Mouse (Mus musculus) hindbrain, embryonic 15.5 days (tissue): Measurements from ENCODE around the gene Tfap2a. TPM values are rescaled to one million over a fixed set of nuclear protein-coding genes. Genes with fewer than 3 reads are reported as not detected.

ENCODE experiments used
- ATAC-seq: fragments of 200-750 bp; cut with Nextera tagmentation; 2 replicates; pipeline ENCODE4 v1.8.0; 2017; ENCODE audit warnings: low read depth, moderate number of reproducible peaks, moderate TSS enrichment; ENCODE audit not compliant: low FRiP score
- H3K27ac ChIP-seq: fragments of 300-500 bp; sonication (generic); replicated peaks from 2 replicates; pipeline ENCODE4 v1.5.1; 2015; ENCODE audit warnings: mild to moderate bottlenecking, inconsistent platforms
- H3K27me3 ChIP-seq: fragments of 300-500 bp; sonication (generic); 2 replicates; pipeline ENCODE4 v1.6.1; 2015; ENCODE audit warnings: control low read depth, inconsistent platforms
- H3K36me3 ChIP-seq: fragments of 300-500 bp; sonication (generic); 2 replicates; pipeline ENCODE4 v1.6.1; 2015; ENCODE audit warnings: control low read depth, inconsistent platforms
- H3K4me1 ChIP-seq: fragments of 300-500 bp; sonication (generic); replicated peaks from 2 replicates; pipeline ENCODE4 v1.6.1; 2015; ENCODE audit warnings: control low read depth, inconsistent platforms
- H3K4me2 ChIP-seq: fragments of 300-500 bp; sonication (generic); 2 replicates; pipeline ENCODE4 v1.6.1; 2015; ENCODE audit warnings: moderate library complexity, mild to moderate bottlenecking, inconsistent platforms
- H3K4me3 ChIP-seq: fragments of 300-500 bp; sonication (generic); 2 replicates; pipeline ENCODE4 v1.5.1; 2015; ENCODE audit warnings: mild to moderate bottlenecking, inconsistent platforms
- H3K9ac ChIP-seq: fragments of 300-500 bp; sonication (generic); 2 replicates; pipeline ENCODE4 v1.6.1; 2015; ENCODE audit warnings: inconsistent platforms
- H3K9me3 ChIP-seq: fragments of 300-500 bp; sonication (generic); 2 replicates; pipeline ENCODE4 v1.6.1; 2016; ENCODE audit warnings: control low read depth, inconsistent platforms
- WGBS: fragments of 180-500 bp; shearing (Covaris S2); methylation state at CpG from one replicate; pipeline ENCODE4 v1.1.7; 2015; 5-methylcytosine and 5-hydroxymethylcytosine counted together
- polyA plus RNA-seq: library from polyadenylated mRNA; unstranded; fragments of >200 nt; fragmentation: Nextera tagmentation; extraction: Ambion mirVana; gene quantifications from 2 replicates; pipeline ENCODE4 v1.2.1, GENCODE M21; 2015

Gene Tfap2a
- polyA plus RNA-seq, 1 experiment from 2014 or later, result 11.5 TPM

GRCm38 (mm10) chr13:40709321-40710061 is 28.7 kb downstream of the Tfap2a start:
- no peaks in the 10 kb centered on the region for H3K9me3 ChIP-seq
- H3K36me3 ChIP-seq, result no peaks in the 10 kb centered on the region
- no peak overlapping the region for H3K4me3 ChIP-seq
- WGBS, result 3% methylated on average over 21 of the region's 21 CpGs
- no peak overlapping the region for H3K9ac ChIP-seq
- H3K27me3 ChIP-seq, result peaks cover 80% of the 10 kb centered on the region
- peak overlapping the region; percentile 43 for H3K4me2 ChIP-seq
- H3K27ac ChIP-seq, result no peak overlapping the region
- ATAC-seq, result no peak
- peaks cover 13% of the 10 kb centered on the region; the same call in 1 of the 2 replicates for H3K4me1 ChIP-seq

GRCm38 (mm10) chr13:40708913-40709312 is 29.3 kb downstream of the Tfap2a start:
- Histone ChIP-seq H3K4me1 (peaks cover 17% of the 10 kb centered on the region), H3K27me3 (peaks cover 77% of the 10 kb centered on the region)

DNA sequence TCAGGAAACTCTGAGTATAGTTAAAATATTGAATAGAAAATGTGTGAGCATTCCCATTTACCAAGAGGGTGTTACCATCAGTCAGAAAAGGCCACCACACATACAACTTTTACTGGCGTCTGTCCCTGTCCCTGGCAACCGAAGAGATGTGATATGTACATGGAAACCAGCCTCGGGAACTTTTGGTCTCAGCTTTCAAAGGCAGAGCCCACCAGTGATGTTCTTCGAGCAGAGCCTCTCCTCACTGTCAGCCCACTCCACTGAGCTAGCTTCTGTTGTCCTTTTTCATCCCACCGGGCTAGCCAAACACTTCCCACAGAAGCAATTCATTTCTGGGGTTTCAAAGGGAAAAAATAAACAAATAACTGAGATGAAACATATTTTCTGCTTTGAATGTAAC is 29.9 kb downstream of the Tfap2a start:
- no peak overlapping the region for H3K4me3 ChIP-seq
- no peak for ATAC-seq
- H3K4me2 ChIP-seq, result no peak overlapping the region
- H3K9ac ChIP-seq, result no peak overlapping the region
- H3K27ac ChIP-seq, result no peak overlapping the region
- WGBS, result 7% methylated on average over 5 of the region's 5 CpGs
- no peaks in the 10 kb centered on the region for H3K36me3 ChIP-seq
- no peaks in the 10 kb centered on the region for H3K9me3 ChIP-seq
- peaks cover 77% of the 10 kb centered on the region for H3K27me3 ChIP-seq
- H3K4me1 ChIP-seq, result peaks cover 21% of the 10 kb centered on the region

More at GRCm38 (mm10) chr13:40708913-40709312, 29.3 kb downstream of the Tfap2a start:
- Histone ChIP-seq H3K27ac (no peak overlapping the region), H3K36me3 (no peaks in the 10 kb centered on the region), H3K9ac (no peak overlapping the region), H3K9me3 (no peaks in the 10 kb centered on the region), H3K4me2 (peak overlapping the region; percentile 43), H3K4me3 (peak overlapping the region; percentile 7; the same call in 1 of the 2 replicates)
- peak; percentile 40; the same call in 1 of the 2 replicates for ATAC-seq
- under 1% methylated on average over 26 of the region's 26 CpGs for WGBS

DNA sequence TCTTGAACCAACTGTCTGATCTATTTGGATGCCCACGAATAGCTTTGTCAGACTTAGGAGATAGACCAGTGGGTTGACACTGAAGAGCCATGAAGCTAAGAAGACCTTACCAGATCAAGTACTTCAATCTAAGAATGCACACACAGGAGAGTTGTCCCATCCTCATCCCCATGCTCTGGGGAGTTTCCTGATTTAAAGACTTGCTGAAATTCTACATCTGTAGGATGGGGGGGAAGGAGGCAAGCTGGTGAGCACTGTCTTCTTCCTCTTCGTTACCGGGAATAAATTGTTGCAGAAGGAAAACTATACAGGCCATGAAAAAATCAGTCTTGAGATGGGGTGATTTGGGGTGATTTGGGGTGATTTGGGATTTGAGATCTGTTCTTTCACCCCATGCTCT is 30.5 kb downstream of the Tfap2a start:
- Histone ChIP-seq H3K36me3 (no peaks in the 10 kb centered on the region), H3K4me1 (peaks cover 27% of the 10 kb centered on the region), H3K27me3 (peaks cover 78% of the 10 kb centered on the region), H3K9me3 (no peaks in the 10 kb centered on the region), H3K27ac (no peak overlapping the region), H3K9ac (no peak overlapping the region), H3K4me3 (no peak overlapping the region), H3K4me2 (no peak overlapping the region)
- 9% methylated on average over 3 of the region's 3 CpGs for WGBS
- no peak for ATAC-seq

- 11% methylated on average over 5 of the region's 5 CpGs for WGBS
- Histone ChIP-seq H3K4me3 (no peak overlapping the region), H3K27me3 (peaks cover 78% of the 10 kb centered on the region), H3K9me3 (no peaks in the 10 kb centered on the region), H3K4me1 (peaks cover 29% of the 10 kb centered on the region), H3K4me2 (no peak overlapping the region), H3K36me3 (no peaks in the 10 kb centered on the region), H3K9ac (no peak overlapping the region), H3K27ac (no peak overlapping the region)
- ATAC-seq, result no peak
Observed at GRCm38 (mm10) chr13:40706612-40707011, 31.6 kb downstream of the Tfap2a start.

- no peak overlapping the region for H3K4me2 ChIP-seq
- ATAC-seq, result no peak
- no peak overlapping the region for H3K4me3 ChIP-seq
- H3K27me3 ChIP-seq, result peaks cover 78% of the 10 kb centered on the region
- H3K4me1 ChIP-seq, result peaks cover 29% of the 10 kb centered on the region
- H3K27ac ChIP-seq, result no peak overlapping the region
- no peak overlapping the region for H3K9ac ChIP-seq
- no peaks in the 10 kb centered on the region for H3K36me3 ChIP-seq
- no peaks in the 10 kb centered on the region for H3K9me3 ChIP-seq
- 16% methylated on average over 4 of the region's 4 CpGs for WGBS
Observed at GRCm38 (mm10) chr13:40705821-40706425, 32.3 kb downstream of the Tfap2a start.

DNA sequence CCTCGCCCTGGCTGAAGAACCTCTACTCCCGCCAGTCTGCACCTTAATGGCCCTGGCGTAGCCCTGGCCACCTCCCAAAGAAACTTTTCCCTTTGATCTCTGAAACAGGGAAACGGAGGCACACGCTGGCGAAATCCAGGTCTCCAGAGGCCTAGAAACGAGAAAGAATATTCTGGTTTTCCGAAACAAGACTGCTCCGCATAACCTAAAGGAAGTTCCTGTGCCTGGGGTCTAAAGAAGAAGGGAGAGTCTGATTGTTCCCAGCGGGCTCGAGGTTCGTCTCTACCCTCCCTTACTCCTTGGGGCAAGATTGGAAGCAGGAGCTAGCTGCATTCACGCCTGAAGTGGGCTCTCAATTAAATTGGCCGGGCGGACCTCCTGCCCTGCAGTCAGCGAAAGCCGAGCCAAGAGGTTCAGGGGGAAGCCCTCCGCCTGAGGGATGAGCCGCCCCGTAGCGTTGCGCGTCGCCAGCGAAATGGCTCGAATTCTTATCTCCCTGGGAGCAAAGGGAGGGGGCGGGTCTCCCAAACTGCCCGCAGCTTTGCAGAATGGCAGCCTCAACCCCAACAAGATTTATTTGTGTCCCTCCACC is 33.2 kb downstream of the Tfap2a start:
- no peaks in the 10 kb centered on the region for H3K9me3 ChIP-seq
- H3K4me3 ChIP-seq, result peak overlapping the region; percentile 35; the same call in 1 of the 2 replicates
- peak overlapping the region; percentile 55 for H3K4me2 ChIP-seq
- H3K9ac ChIP-seq, result no peak overlapping the region
- under 1% methylated on average over 28 of the region's 28 CpGs for WGBS
- no peak for ATAC-seq
- H3K4me1 ChIP-seq, result peaks cover 27% of the 10 kb centered on the region
- H3K27me3 ChIP-seq, result peaks cover 80% of the 10 kb centered on the region
- no peaks in the 10 kb centered on the region for H3K36me3 ChIP-seq
- H3K27ac ChIP-seq, result no peak overlapping the region

- under 1% methylated on average over 38 of the region's 38 CpGs for WGBS
- Histone ChIP-seq H3K4me2 (peak overlapping the region; percentile 55), H3K9ac (no peak overlapping the region), H3K36me3 (no peaks in the 10 kb centered on the region), H3K4me1 (peaks cover 26% of the 10 kb centered on the region), H3K27me3 (peaks cover 79% of the 10 kb centered on the region), H3K4me3 (peak overlapping the region; percentile 35), H3K9me3 (no peaks in the 10 kb centered on the region), H3K27ac (peak overlapping the region; percentile 64)
- peak; percentile 62; the same call in 1 of the 2 replicates for ATAC-seq
Observed at GRCm38 (mm10) chr13:40703982-40704501, 34.1 kb downstream of the Tfap2a start.

DNA sequence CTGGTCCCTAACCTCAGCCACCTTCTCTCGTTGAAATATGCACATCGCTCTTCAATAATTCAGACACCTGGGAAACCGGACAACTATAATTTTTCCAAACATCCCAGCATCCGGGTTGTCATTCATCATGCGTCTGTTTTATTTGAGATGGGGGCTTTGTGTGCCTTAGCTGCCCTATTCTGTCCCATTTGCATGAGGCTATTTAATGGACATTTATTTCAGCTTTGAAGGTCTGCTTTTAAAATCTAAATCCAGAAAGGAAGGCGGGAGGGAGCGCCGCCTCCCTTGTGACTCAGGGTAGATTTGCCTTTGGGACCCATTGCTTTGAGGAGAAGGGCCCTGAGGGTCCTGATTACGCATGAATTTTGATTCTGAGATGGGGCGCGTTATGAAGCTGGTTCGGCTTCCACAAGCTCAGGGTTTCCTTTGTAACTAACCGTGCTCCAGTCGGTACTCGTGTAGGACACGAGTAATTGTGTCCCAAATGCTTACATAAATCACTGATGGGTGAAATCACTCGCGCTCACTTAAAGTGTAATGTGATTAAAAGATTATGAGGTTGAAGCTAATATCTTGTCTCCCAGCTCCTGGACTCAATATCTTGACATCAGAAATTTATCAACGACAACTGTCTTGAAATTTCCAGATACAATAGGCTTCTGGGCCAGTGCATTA is 34.9 kb downstream of the Tfap2a start:
- H3K9ac ChIP-seq, result no peak overlapping the region
- peak overlapping the region; percentile 55; the same call in 1 of the 2 replicates for H3K4me2 ChIP-seq
- no peak overlapping the region for H3K4me3 ChIP-seq
- peaks cover 76% of the 10 kb centered on the region for H3K27me3 ChIP-seq
- no peak overlapping the region for H3K27ac ChIP-seq
- H3K9me3 ChIP-seq, result no peaks in the 10 kb centered on the region
- no peaks in the 10 kb centered on the region for H3K36me3 ChIP-seq
- 2% methylated on average over 19 of the region's 19 CpGs for WGBS
- ATAC-seq, result no peak
- H3K4me1 ChIP-seq, result peaks cover 23% of the 10 kb centered on the region

- no peak for ATAC-seq
- H3K36me3 ChIP-seq, result no peaks in the 10 kb centered on the region
- no peak overlapping the region for H3K27ac ChIP-seq
- no peaks in the 10 kb centered on the region for H3K9me3 ChIP-seq
- no peak overlapping the region for H3K9ac ChIP-seq
- H3K27me3 ChIP-seq, result peaks cover 69% of the 10 kb centered on the region
- no peak overlapping the region for H3K4me3 ChIP-seq
- H3K4me1 ChIP-seq, result peaks cover 23% of the 10 kb centered on the region
- WGBS, result 5% methylated on average over 30 of the region's 30 CpGs
- H3K4me2 ChIP-seq, result no peak overlapping the region
Observed at GRCm38 (mm10) chr13:40702361-40703122, 35.6 kb downstream of the Tfap2a start.

GRCm38 (mm10) chr13:40701691-40702090 is 36.5 kb downstream of the Tfap2a start:
- ATAC-seq, result no peak
- peaks cover 23% of the 10 kb centered on the region for H3K4me1 ChIP-seq
- H3K27me3 ChIP-seq, result peaks cover 61% of the 10 kb centered on the region
- H3K4me3 ChIP-seq, result no peak overlapping the region
- no peak overlapping the region for H3K4me2 ChIP-seq
- no peak overlapping the region for H3K27ac ChIP-seq
- H3K9me3 ChIP-seq, result no peaks in the 10 kb centered on the region
- H3K36me3 ChIP-seq, result no peaks in the 10 kb centered on the region
- no peak overlapping the region for H3K9ac ChIP-seq
- WGBS, result 5% methylated on average over 12 of the region's 12 CpGs
